Mouse (Mus musculus) stomach, embryonic 14.5 days (tissue): ENCODE data around the gene Slc25a35. TPM values are rescaled to one million over a fixed set of nuclear protein-coding genes. Genes with fewer than 3 reads are reported as not detected.

Source experiments
- ATAC-seq: fragments of 200-750 bp; cut with Nextera tagmentation; 2 replicates; pipeline ENCODE4 v1.8.0; 2017; ENCODE audit warnings: low read depth, moderate TSS enrichment; ENCODE audit not compliant: insufficient number of reproducible peaks, insufficient read depth, low FRiP score
- H3K27ac ChIP-seq: fragments of 300-500 bp; sonication (generic); 2 replicates; pipeline ENCODE4 v1.5.1; 2014; ENCODE audit warnings: mild to moderate bottlenecking, low read length, moderate library complexity, mixed read lengths
- H3K27me3 ChIP-seq: fragments of 300-500 bp; sonication (generic); 2 replicates; pipeline ENCODE4 v1.6.1; 2014; ENCODE audit warnings: low read length, control low read depth, mixed read lengths; ENCODE audit not compliant: control insufficient read depth, insufficient read depth
- H3K36me3 ChIP-seq: fragments of 300-500 bp; sonication (generic); 2 replicates; pipeline ENCODE4 v1.6.1; 2014; ENCODE audit warnings: mild to moderate bottlenecking, control low read depth, low read length, moderate library complexity, mixed read lengths; ENCODE audit not compliant: control insufficient read depth, insufficient read depth
- H3K4me1 ChIP-seq: fragments of 300-500 bp; sonication (generic); 2 replicates; pipeline ENCODE4 v1.6.1; 2014; ENCODE audit warnings: low read length, control low read depth, mixed read lengths; ENCODE audit not compliant: control insufficient read depth, insufficient read depth
- H3K4me2 ChIP-seq: fragments of 300-500 bp; sonication (generic); replicated peaks from 2 replicates; pipeline ENCODE4 v1.6.1; 2014; ENCODE audit warnings: low read depth, low read length, control low read depth
- H3K4me3 ChIP-seq: fragments of 300-500 bp; sonication (generic); 2 replicates; pipeline ENCODE4 v1.5.1; 2014; ENCODE audit warnings: low read depth, low read length, control low read depth
- H3K9ac ChIP-seq: fragments of 300-500 bp; sonication (generic); replicated peaks from 2 replicates; pipeline ENCODE4 v1.6.1; 2014; ENCODE audit warnings: low read depth, mild to moderate bottlenecking, control low read depth, low read length, moderate library complexity, mixed read lengths
- H3K9me3 ChIP-seq: fragments of 300-500 bp; sonication (generic); 2 replicates; pipeline ENCODE4 v1.6.1; 2016; ENCODE audit warnings: low read depth, low read length, control low read depth; ENCODE audit not compliant: control insufficient read depth
- WGBS: fragments of 180-500 bp; shearing (Covaris S2); extraction: QIAGEN DNeasy Blood & Tissue Kit; methylation state at CpG from one replicate; pipeline ENCODE4 v1.1.7; 2014; 5-methylcytosine and 5-hydroxymethylcytosine counted together
- microRNA-seq: library from miRNA; unstranded; fragments of <30 nt; microRNA quantifications from one replicate; pipeline ENCODE4, GENCODE M21; 2016
- polyA plus RNA-seq: library from polyadenylated mRNA; unstranded; fragments of >200 nt; fragmentation: Nextera tagmentation; extraction: Ambion mirVana; gene quantifications from 2 replicates; pipeline ENCODE4 v1.2.1, GENCODE M21; 2014

Gene Slc25a35
- polyA plus RNA-seq, 1 experiment from 2014 or later = 4.1 TPM

- no peaks in the 10 kb centered on the region for H3K9me3 ChIP-seq
- peak; percentile 71 for ATAC-seq
- 2% methylated on average over 18 of the region's 18 CpGs for WGBS
These were observed 44.2 kb downstream of the Slc25a35 start for GRCm38 (mm10) chr11:69012071-69012601.

GRCm38 (mm10) chr11:69015644-69016441 is 47.9 kb downstream of the Slc25a35 start, which contains the start of gene Ctc1:
TSS of gene Ctc1 (plus strand) at chr11:69015911.
- Histone ChIP-seq H3K4me2 (peak within 1 kb of the TSS; percentile 80), H3K36me3 (peaks cover under 1% of the 10 kb centered on the region), H3K9me3 (no peaks in the 10 kb centered on the region), H3K27ac (peak within 1 kb of the TSS; percentile 86), H3K4me3 (peak within 1 kb of the TSS; percentile 55), H3K4me1 (peaks cover 5% of the 10 kb centered on the region; the same call in 1 of the 2 replicates), H3K9ac (peak within 1 kb of the TSS; percentile 69), H3K27me3 (no peaks in the 10 kb centered on the region)
- ATAC-seq = peak; percentile 95
- WGBS = 3% methylated on average over 38 of the region's 38 CpGs

More at GRCm38 (mm10) chr11:69012071-69012601, 44.2 kb downstream of the Slc25a35 start:
- Histone ChIP-seq H3K27ac (peak overlapping the region; percentile 90), H3K9ac (peak overlapping the region; percentile 52), H3K27me3 (no peaks in the 10 kb centered on the region), H3K36me3 (no peaks in the 10 kb centered on the region), H3K4me1 (peaks cover 10% of the 10 kb centered on the region), H3K4me2 (peak overlapping the region; percentile 83), H3K4me3 (peak overlapping the region; percentile 50)

- peak overlapping the region; percentile 55 for H3K4me3 ChIP-seq
- peak overlapping the region; percentile 80 for H3K4me2 ChIP-seq
- WGBS = 60% methylated on average over 3 of the region's 3 CpGs
- peaks cover 10% of the 10 kb centered on the region for H3K36me3 ChIP-seq
- no peaks in the 10 kb centered on the region for H3K27me3 ChIP-seq
- no peaks in the 10 kb centered on the region for H3K9me3 ChIP-seq
- H3K9ac ChIP-seq = peak overlapping the region; percentile 69
- peaks cover 5% of the 10 kb centered on the region; the same call in 1 of the 2 replicates for H3K4me1 ChIP-seq
- no peak for ATAC-seq
- H3K27ac ChIP-seq = peak overlapping the region; percentile 86; the same call in 1 of the 2 replicates
These were observed 48.8 kb downstream of the Slc25a35 start for GRCm38 (mm10) chr11:69016755-69017154.

GRCm38 (mm10) chr11:69020691-69021090 is 52.8 kb downstream of the Slc25a35 start:
- H3K27me3 ChIP-seq = no peaks in the 10 kb centered on the region
- peaks cover 5% of the 10 kb centered on the region; the same call in 1 of the 2 replicates for H3K4me1 ChIP-seq
- no peak for ATAC-seq
- no peak overlapping the region for H3K4me3 ChIP-seq
- H3K9ac ChIP-seq = no peak overlapping the region
- H3K36me3 ChIP-seq = peaks cover 43% of the 10 kb centered on the region
- no peak overlapping the region for H3K4me2 ChIP-seq
- H3K9me3 ChIP-seq = no peaks in the 10 kb centered on the region
- H3K27ac ChIP-seq = no peak overlapping the region

Small RNA genes lying within 50 kb of the gene (microRNA-seq; reads per million reads assigned to microRNA genes)
- gene Mir3062 = 4.9 reads per million, percentile 12 among the genes with 10 or more reads in this experiment

Other genes starting within 250 kb of the Slc25a35 start
- 68.5 and 75.0 TPM in 2 replicates for gene Ndel1, start 96.3 kb upstream of the Slc25a35 start, polyA plus RNA-seq
- gene Rnf222, start 79.6 kb upstream of the Slc25a35 start, polyA plus RNA-seq = not detected in 2 replicates
- 1,222 and 1,288 TPM in 2 replicates for gene Rpl26, start 66.5 kb upstream of the Slc25a35 start, polyA plus RNA-seq
- 0.55 TPM in 1 of 2 replicates, not detected in the other for gene Odf4, start 41.0 kb upstream of the Slc25a35 start, polyA plus RNA-seq
- gene Arhgef15, start 10.7 kb upstream of the Slc25a35 start, polyA plus RNA-seq = 10.9 and 13.0 TPM in 2 replicates
- 58.9 and 63.6 TPM in 2 replicates for gene Rangrf, start 7.1 kb downstream of the Slc25a35 start, polyA plus RNA-seq
- 31.8 and 36.6 TPM in 2 replicates for gene Pfas, start 40.3 kb downstream of the Slc25a35 start, polyA plus RNA-seq
- gene Ctc1, start 47.8 kb downstream of the Slc25a35 start, polyA plus RNA-seq = 45.0 and 47.3 TPM in 2 replicates
- gene Aurkb, start 77.5 kb downstream of the Slc25a35 start, polyA plus RNA-seq = 147 and 153 TPM in 2 replicates
- gene Borcs6, start 91.6 kb downstream of the Slc25a35 start, polyA plus RNA-seq = 9.2 and 11.0 TPM in 2 replicates
- gene Tmem107, start 102.7 kb downstream of the Slc25a35 start, polyA plus RNA-seq = 59.4 and 59.8 TPM in 2 replicates
- 104 and 107 TPM in 2 replicates for gene Vamp2, start 120.4 kb downstream of the Slc25a35 start, polyA plus RNA-seq
- 10.5 and 15.1 TPM in 2 replicates for gene Per1, start 127.1 kb downstream of the Slc25a35 start, polyA plus RNA-seq
- gene Hes7, start 152.3 kb downstream of the Slc25a35 start, polyA plus RNA-seq = 0.39 and 0.54 TPM in 2 replicates
- gene 9130213A22Rik, start 154.5 kb downstream of the Slc25a35 start, polyA plus RNA-seq = 0.29 and 0.36 TPM in 2 replicates
- gene Aloxe3, start 157.8 kb downstream of the Slc25a35 start, polyA plus RNA-seq = 0.29 and 0.49 TPM in 2 replicates
- not detected in 2 replicates for gene Alox12b, start 188.9 kb downstream of the Slc25a35 start, polyA plus RNA-seq
- 0.15 TPM in 1 of 2 replicates, not detected in the other for gene Alox8, start 229.7 kb downstream of the Slc25a35 start, polyA plus RNA-seq